Mouse (Mus musculus): ENCODE data around the gene Cdk5r1.

- no peak for TF ChIP-seq CTCF (IDR thresholded peaks at IDR 0.05; ENCODE audit: insufficient read depth, low read depth, low read length)
- TF ChIP-seq POLR2A (IDR thresholded peaks at IDR 0.05; ENCODE audit: insufficient read depth, low read depth, low read length): no peak
These were observed 46.0 kb downstream of the Cdk5r1 start for GRCm38 (mm10) chr11:80522852-80523251.
